Mouse (Mus musculus) heart, adult 2 months (tissue): ENCODE measurements around the gene Musk.

Experiments
- EP300 ChIP-seq: fragments of 200-500 bp; IDR thresholded peaks from 2 replicates; pipeline ENCODE4 v1.6.1; 2011; ENCODE audit warnings: low read depth, low read length, control low read depth; ENCODE audit not compliant: insufficient read depth
- POLR2A ChIP-seq: fragments of 200-500 bp; IDR thresholded peaks from 2 replicates; pipeline ENCODE4 v1.6.1; 2011; ENCODE audit warnings: mild to moderate bottlenecking, low read depth, low read length, control low read depth; ENCODE audit not compliant: insufficient read depth

DNA sequence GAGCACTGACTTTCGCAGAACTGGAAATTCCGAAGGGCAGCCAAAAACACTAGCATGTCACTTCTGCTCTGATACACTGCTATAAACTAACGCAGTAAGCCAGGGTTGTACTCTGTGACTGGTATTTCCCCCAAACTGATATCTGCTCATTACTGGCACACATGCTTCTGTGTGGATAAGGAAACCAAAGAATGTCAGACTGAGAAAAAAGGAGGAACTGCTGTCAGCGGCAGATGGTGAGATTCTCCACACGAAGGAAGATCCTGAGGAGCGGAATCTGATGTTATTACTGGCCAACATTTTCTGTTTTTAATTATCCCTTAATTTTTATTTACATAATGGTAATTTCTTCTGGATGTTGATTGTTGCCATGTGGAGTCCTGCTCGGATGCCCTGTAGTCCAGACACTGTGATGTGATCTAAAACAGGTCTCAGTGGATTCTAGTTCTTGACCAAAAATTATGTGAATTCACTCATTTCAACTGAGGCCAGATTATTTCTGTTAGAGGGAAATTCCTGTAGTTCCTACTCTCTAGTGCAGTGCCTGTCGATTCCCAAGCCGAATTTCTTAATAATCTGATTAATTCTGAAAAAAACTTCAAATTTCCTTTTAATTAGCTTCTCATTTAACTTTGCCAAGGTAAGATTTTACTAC, 137.6 kb downstream of the Musk start:
- TF ChIP-seq EP300 (no peak), POLR2A (no peak)
